Mouse (Mus musculus) neural tube, embryonic 11.5 days (tissue): Measurements from ENCODE around the gene Bst2. TPM values are rescaled to one million over a fixed set of nuclear protein-coding genes. Genes with fewer than 3 reads are reported as not detected.

Experiments
- ATAC-seq: fragments of 200-750 bp; cut with Nextera tagmentation; 2 replicates; pipeline ENCODE4 v1.8.0; 2017; ENCODE audit warnings: moderate number of reproducible peaks, mild to moderate bottlenecking, moderate TSS enrichment, moderate library complexity; ENCODE audit not compliant: insufficient read depth, low FRiP score, low TSS enrichment
- DNase-seq: peaks from one replicate; pipeline ENCODE4 v3.0.0-alpha.2; 2015; ENCODE audit warnings: low spot score
- H3K27ac ChIP-seq: fragments of 300-500 bp; sonication (generic); 2 replicates; pipeline ENCODE4 v1.5.1; 2014; ENCODE audit warnings: low read depth, mild to moderate bottlenecking, low read length
- H3K27me3 ChIP-seq: fragments of 300-500 bp; sonication (generic); 2 replicates; pipeline ENCODE4 v1.6.1; 2014; ENCODE audit warnings: mild to moderate bottlenecking, low read length, mixed read lengths; ENCODE audit not compliant: control insufficient read depth, insufficient read depth
- H3K36me3 ChIP-seq: fragments of 300-500 bp; sonication (generic); 2 replicates; pipeline ENCODE4 v1.6.1; 2014; ENCODE audit warnings: mild to moderate bottlenecking, low read length, moderate library complexity, mixed read lengths; ENCODE audit not compliant: control insufficient read depth, insufficient read depth
- H3K4me1 ChIP-seq: fragments of 300-500 bp; sonication (generic); 2 replicates; pipeline ENCODE4 v1.6.1; 2014; ENCODE audit warnings: low read length, mixed read lengths; ENCODE audit not compliant: control insufficient read depth, insufficient read depth
- H3K4me2 ChIP-seq: fragments of 300-500 bp; sonication (generic); 2 replicates; pipeline ENCODE4 v1.6.1; 2014; ENCODE audit warnings: low read depth, mild to moderate bottlenecking, moderate library complexity
- H3K4me3 ChIP-seq: fragments of 300-500 bp; sonication (generic); 2 replicates; pipeline ENCODE4 v1.5.1; 2014; ENCODE audit warnings: low read depth, low read length
- H3K9ac ChIP-seq: fragments of 300-500 bp; sonication (generic); 2 replicates; pipeline ENCODE4 v1.6.1; 2014; ENCODE audit warnings: mild to moderate bottlenecking, low read length
- H3K9me3 ChIP-seq: fragments of 300-500 bp; sonication (generic); 2 replicates; pipeline ENCODE4 v1.6.1; 2016; ENCODE audit warnings: low read length; ENCODE audit not compliant: control insufficient read depth
- WGBS: fragments of 180-500 bp; shearing (Covaris S2); extraction: QIAGEN DNeasy Blood & Tissue Kit; methylation state at CpG from one replicate; pipeline ENCODE4 v1.1.7; 2014; 5-methylcytosine and 5-hydroxymethylcytosine counted together
- polyA plus RNA-seq: library from polyadenylated mRNA; unstranded; fragments of >200 nt; fragmentation: Nextera tagmentation; extraction: Ambion mirVana; gene quantifications from 2 replicates; pipeline ENCODE4 v1.2.1, GENCODE M21; 2014

Gene Bst2
- polyA plus RNA-seq, 1 experiment from 2014 or later: 4.9 TPM

DNA sequence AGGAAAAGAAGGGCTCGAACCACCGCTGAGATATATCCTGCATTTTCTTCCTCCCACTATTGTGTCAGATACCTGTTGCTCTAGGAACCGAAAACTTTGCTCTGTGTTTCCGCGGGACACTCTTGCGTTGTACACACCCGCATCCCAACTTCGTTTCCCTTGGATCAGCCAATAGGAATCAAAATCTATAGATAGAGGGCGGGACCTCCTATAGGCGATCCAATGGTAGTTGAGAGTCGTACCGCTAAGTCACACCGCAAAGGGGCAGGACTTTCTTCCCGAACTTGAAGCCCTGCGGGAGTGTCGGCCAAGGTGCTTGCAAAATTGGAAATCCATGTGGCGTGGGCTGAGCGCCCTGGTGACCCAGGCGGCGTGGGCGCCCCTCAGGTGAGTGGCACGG is 48.8 kb downstream of the Bst2 start:
- peak overlapping the region; percentile 71 for H3K9ac ChIP-seq
- H3K36me3 ChIP-seq: peaks cover 10% of the 10 kb centered on the region
- H3K27me3 ChIP-seq: no peaks in the 10 kb centered on the region
- H3K27ac ChIP-seq: no peak overlapping the region
- H3K4me1 ChIP-seq: peaks cover 12% of the 10 kb centered on the region
- peak; percentile 88 for DNase-seq
- H3K4me3 ChIP-seq: peak overlapping the region; percentile 83
- H3K9me3 ChIP-seq: no peaks in the 10 kb centered on the region
- WGBS: 0% methylated on average over 22 of the region's 22 CpGs
- peak; percentile 83 for ATAC-seq
- peak overlapping the region; percentile 96 for H3K4me2 ChIP-seq

DNA sequence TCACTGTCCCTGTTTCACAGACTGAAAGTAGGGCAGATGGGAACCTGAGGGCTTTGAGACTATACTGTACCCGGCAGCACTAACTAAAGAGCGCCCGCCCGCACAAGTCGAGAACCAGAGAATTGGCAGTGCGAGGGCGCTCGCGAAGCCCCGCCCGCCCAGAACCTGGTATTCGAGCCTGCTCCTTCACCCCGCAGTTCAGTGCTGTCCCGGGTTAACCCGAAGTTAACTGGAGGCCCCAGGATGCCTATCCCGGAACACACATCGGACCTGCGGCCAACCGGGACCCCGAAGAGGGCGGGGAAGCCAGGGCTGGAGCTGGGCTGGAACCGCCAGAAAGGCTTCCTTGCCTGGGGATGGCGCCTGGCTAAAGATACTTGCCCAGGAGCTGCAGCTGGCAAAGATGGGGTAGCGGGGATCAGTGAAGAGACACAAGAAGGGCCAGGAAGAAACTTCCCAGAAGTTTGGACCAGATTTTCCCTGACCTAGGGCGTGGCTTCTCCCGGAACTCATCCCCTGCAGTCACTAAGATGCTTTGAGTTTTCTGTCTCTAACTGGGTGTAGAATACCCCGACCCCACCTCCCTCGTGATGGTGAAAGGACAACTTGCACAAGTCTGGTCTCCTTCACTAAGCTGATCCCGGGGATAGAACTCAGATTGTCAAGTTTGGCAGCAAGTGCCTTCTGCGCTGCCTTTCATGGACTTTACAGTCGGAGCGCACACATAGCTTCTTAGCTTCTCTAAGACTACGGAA is 49.4 kb downstream of the Bst2 start, which contains the start of gene Gtpbp3:
Gene Gtpbp3, plus strand, starts transcription at position 413 of the 755 bp plus-strand sequence.
- H3K27me3 ChIP-seq: no peaks in the 10 kb centered on the region
- ATAC-seq (peak; percentile 20), DNase-seq (peak; percentile 78)
- H3K36me3 ChIP-seq: peaks cover 8% of the 10 kb centered on the region; the same call in 1 of the 2 replicates
- WGBS: 1% methylated on average over 33 of the region's 33 CpGs
- peak within 1 kb of the TSS; percentile 83 for H3K4me3 ChIP-seq
- H3K4me1 ChIP-seq: peaks cover 12% of the 10 kb centered on the region
- H3K9me3 ChIP-seq: no peaks in the 10 kb centered on the region
- H3K9ac ChIP-seq: peak within 1 kb of the TSS; percentile 72
- H3K4me2 ChIP-seq: peak within 1 kb of the TSS; percentile 96
- H3K27ac ChIP-seq: peak within 1 kb of the TSS; percentile 65; the same call in 1 of the 2 replicates

DNA sequence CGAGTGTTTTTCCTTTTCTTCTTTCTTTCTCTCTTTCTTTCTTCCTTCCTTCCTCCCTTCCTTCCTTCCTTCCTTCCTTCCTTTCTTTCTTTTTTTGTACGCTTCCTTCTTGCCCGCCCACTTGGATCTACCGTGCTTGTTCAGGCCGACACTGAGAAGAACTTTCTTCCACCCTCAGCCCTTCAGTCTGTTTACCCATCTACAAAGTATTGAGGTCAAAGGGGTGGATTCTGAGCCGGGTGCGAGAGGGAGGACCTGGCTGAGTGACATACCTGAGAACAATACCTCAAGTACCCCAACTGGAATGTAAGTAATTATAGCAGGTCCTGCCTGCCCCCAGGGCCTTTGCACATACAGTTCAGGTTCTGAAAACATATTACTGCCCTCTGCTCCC is 51.1 kb downstream of the Bst2 start:
- 25% methylated on average over 7 of the region's 7 CpGs for WGBS
- Histone ChIP-seq H3K4me3 (peak overlapping the region; percentile 89), H3K27me3 (no peaks in the 10 kb centered on the region), H3K4me1 (peaks cover 12% of the 10 kb centered on the region), H3K36me3 (peaks cover 2% of the 10 kb centered on the region; the same call in 1 of the 2 replicates), H3K4me2 (peak overlapping the region; percentile 66), H3K9me3 (no peaks in the 10 kb centered on the region), H3K9ac (peak overlapping the region; percentile 37), H3K27ac (peak overlapping the region; percentile 82)
- ATAC-seq (no peak), DNase-seq (no peak)

DNA sequence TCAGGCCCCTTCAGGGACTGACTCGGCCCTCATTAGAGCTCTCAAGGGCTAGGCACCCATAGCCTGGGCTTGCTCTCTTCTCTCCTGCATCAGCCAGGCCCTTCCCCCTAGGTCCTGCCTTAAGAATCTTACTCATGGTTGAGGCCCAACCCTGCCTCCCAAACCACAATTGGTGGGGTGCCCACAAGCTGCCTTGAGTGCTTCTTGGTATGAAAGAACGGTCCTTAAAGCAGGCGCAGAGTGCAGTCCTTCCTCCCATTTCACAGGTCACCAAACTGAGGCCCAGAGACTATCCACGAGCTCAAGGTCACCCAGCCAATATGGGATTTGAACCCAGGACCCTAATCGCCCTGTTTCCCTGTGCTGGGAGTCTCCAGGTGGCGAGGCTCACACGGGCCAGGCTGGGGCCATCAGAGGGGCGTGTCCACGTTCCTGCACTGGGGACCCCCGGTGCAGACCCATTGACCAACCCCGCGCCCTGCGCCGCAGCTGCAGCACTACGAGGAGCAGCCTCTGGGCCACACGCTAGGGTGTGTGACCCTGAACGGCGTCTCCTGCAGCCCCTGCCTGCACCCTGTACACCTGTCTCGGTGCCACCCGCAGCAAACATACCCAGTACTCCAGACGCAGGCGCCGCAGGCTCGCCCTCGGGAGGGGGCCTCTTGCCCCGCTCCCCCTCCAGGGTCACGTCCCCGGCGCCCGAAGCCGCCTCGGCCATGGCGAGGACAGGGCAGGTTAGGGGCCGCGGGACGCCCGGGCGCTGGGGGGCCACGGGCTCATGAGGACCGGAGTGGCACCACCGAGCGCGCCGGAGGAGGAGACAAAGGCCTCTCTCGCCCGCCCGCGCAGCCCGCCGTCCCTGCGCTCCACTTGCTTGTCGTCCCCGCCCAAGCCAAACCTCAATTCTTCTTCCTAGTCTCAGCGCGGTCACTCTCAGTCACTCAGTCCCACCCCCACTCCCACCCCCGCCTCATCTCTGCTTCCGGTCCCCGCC is 51.8 kb downstream of the Bst2 start, which contains the start of gene Ano8:
Gene Ano8, minus strand, starts transcription at position 822 of the 994 bp plus-strand sequence.
- Histone ChIP-seq H3K9ac (peak within 1 kb of the TSS; percentile 96), H3K36me3 (peaks cover 2% of the 10 kb centered on the region; the same call in 1 of the 2 replicates), H3K27me3 (no peaks in the 10 kb centered on the region), H3K4me1 (peaks cover 12% of the 10 kb centered on the region), H3K4me3 (peak within 1 kb of the TSS; percentile 89), H3K4me2 (peak within 1 kb of the TSS; percentile 66), H3K27ac (peak within 1 kb of the TSS; percentile 82), H3K9me3 (no peaks in the 10 kb centered on the region)
- peak; percentile 67 for ATAC-seq
- 5% methylated on average over 56 of the region's 58 CpGs for WGBS
- peak; percentile 89 for DNase-seq

DNA sequence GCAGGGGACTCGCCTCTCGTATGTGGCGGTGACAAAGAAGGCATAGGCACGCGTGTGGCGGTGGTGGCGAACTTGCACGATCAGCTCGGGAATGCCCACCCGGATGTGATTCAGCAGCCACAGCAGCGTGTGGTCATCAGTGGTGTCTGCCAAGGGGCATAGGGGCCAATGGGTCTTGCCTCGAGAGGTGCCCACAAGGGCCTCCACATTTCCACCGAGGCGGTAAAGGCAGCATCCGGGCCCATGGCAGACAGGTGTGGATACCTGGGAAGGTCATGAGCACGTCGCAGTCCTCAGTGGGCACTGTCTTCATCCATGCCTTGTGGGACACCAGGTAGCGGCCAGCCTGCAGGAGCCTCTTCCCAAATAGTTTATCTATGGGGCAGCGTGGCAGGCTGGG is 52.5 kb downstream of the Bst2 start:
- 94% methylated on average over 19 of the region's 19 CpGs for WGBS
- no peak for ATAC-seq

More for the DNA sequence above, 52.5 kb downstream of the Bst2 start:
- H3K4me1 ChIP-seq: peaks cover 12% of the 10 kb centered on the region
- no peaks in the 10 kb centered on the region for H3K9me3 ChIP-seq
- H3K36me3 ChIP-seq: no peaks in the 10 kb centered on the region; the same call in 1 of the 2 replicates
- H3K4me2 ChIP-seq: peak overlapping the region; percentile 66
- H3K9ac ChIP-seq: peak overlapping the region; percentile 96; the same call in 1 of the 2 replicates
- H3K27ac ChIP-seq: no peak overlapping the region
- H3K27me3 ChIP-seq: no peaks in the 10 kb centered on the region
- DNase-seq: no peak
- peak overlapping the region; percentile 89 for H3K4me3 ChIP-seq

Other genes with a start within 250 kb of the Bst2 start
- gene Use1, start 170.6 kb downstream of the Bst2 start, polyA plus RNA-seq: 78.9 and 81.5 TPM in 2 replicates
- gene Ocel1, start 166.2 kb downstream of the Bst2 start, polyA plus RNA-seq: 3.4 and 3.8 TPM in 2 replicates
- 83.4 and 84.0 TPM in 2 replicates for gene Nr2f6, start 155.5 kb downstream of the Bst2 start, polyA plus RNA-seq
- gene Ushbp1, start 141.7 kb downstream of the Bst2 start, polyA plus RNA-seq: 3.9 and 4.5 TPM in 2 replicates
- 106 and 109 TPM in 2 replicates for gene Babam1, start 140.6 kb downstream of the Bst2 start, polyA plus RNA-seq
- 18.1 and 18.4 TPM in 2 replicates for gene Ankle1, start 131.4 kb downstream of the Bst2 start, polyA plus RNA-seq
- 60.7 and 63.4 TPM in 2 replicates for gene Abhd8, start 73.8 kb downstream of the Bst2 start, polyA plus RNA-seq
- 196 and 205 TPM in 2 replicates for gene Mrpl34, start 72.5 kb downstream of the Bst2 start, polyA plus RNA-seq
- gene Dda1, start 68.3 kb downstream of the Bst2 start, polyA plus RNA-seq: 162 and 170 TPM in 2 replicates
- 5.6 and 6.3 TPM in 2 replicates for gene Ano8, start 51.5 kb downstream of the Bst2 start, polyA plus RNA-seq
- gene Gtpbp3, start 49.4 kb downstream of the Bst2 start, polyA plus RNA-seq: 6.0 and 8.4 TPM in 2 replicates
- 49.5 and 53.0 TPM in 2 replicates for gene Plvap, start 25.7 kb downstream of the Bst2 start, polyA plus RNA-seq
- gene Ccdc194, start 11.7 kb downstream of the Bst2 start, polyA plus RNA-seq: 0.16 TPM in 1 of 2 replicates, not detected in the other
- gene Mvb12a, start 5.5 kb upstream of the Bst2 start, polyA plus RNA-seq: 64.7 and 69.8 TPM in 2 replicates
- gene Tmem221, start 21.4 kb upstream of the Bst2 start, polyA plus RNA-seq: 0.24 TPM in 1 of 2 replicates, not detected in the other
- not detected in 2 replicates for gene Nxnl1, start 29.1 kb upstream of the Bst2 start, polyA plus RNA-seq
- gene Slc27a1, start 31.4 kb upstream of the Bst2 start, polyA plus RNA-seq: 10.5 and 12.7 TPM in 2 replicates
- 212 and 216 TPM in 2 replicates for gene Pgls, start 54.7 kb upstream of the Bst2 start, polyA plus RNA-seq
- gene Fam129c, start 60.2 kb upstream of the Bst2 start, polyA plus RNA-seq: 3.6 and 4.2 TPM in 2 replicates
- gene Colgalt1, start 73.5 kb upstream of the Bst2 start, polyA plus RNA-seq: 54.5 and 57.4 TPM in 2 replicates
- 6.5 and 7.7 TPM in 2 replicates for gene Unc13a, start 134.3 kb upstream of the Bst2 start, polyA plus RNA-seq
- gene Jak3, start 138.8 kb upstream of the Bst2 start, polyA plus RNA-seq: 1.6 and 2.0 TPM in 2 replicates
- gene Insl3, start 151.8 kb upstream of the Bst2 start, polyA plus RNA-seq: not detected in 2 replicates
- 0.33 and 0.59 TPM in 2 replicates for gene B3gnt3, start 164.3 kb upstream of the Bst2 start, polyA plus RNA-seq
- gene Fcho1, start 188.3 kb upstream of the Bst2 start, polyA plus RNA-seq: 12.3 and 12.4 TPM in 2 replicates